Mouse (Mus musculus): ENCODE results near the gene Crip2. TPM values are rescaled to one million over a fixed set of nuclear protein-coding genes. Genes with fewer than 3 reads are reported as not detected.

Gene Crip2
- polyA plus RNA-seq, 1 experiment, result 2.3 TPM

GRCm38 (mm10) chr12:113130732-113131131, 9.3 kb upstream of the Crip2 start:
- Histone ChIP-seq H3K4me3 (ENCODE audit: insufficient read depth, low read length) (no peak overlapping the region), H3K27ac (ENCODE audit: insufficient read depth, low read depth, low read length) (no peak overlapping the region), H3K4me1 (ENCODE audit: control insufficient read depth, insufficient read depth, low read length) (no peaks in the 10 kb centered on the region)
- TF ChIP-seq CTCF (IDR thresholded peaks at IDR 0.05; ENCODE audit: low read depth, low read length), result no peak
- TF ChIP-seq POLR2A (IDR thresholded peaks at IDR 0.05; ENCODE audit: borderline replicate concordance, low read depth, low read length), result no peak

GRCm38 (mm10) chr12:113131601-113132000, 8.4 kb upstream of the Crip2 start:
- TF ChIP-seq CTCF (IDR thresholded peaks at IDR 0.05; ENCODE audit: low read depth, low read length), result no peak
- no peak for TF ChIP-seq POLR2A (IDR thresholded peaks at IDR 0.05; ENCODE audit: borderline replicate concordance, low read depth, low read length)
- Histone ChIP-seq H3K4me3 (ENCODE audit: insufficient read depth, low read length) (no peak overlapping the region), H3K27ac (ENCODE audit: insufficient read depth, low read depth, low read length) (no peak overlapping the region), H3K4me1 (ENCODE audit: control insufficient read depth, insufficient read depth, low read length) (no peaks in the 10 kb centered on the region)

- Histone ChIP-seq H3K4me1 (ENCODE audit: control insufficient read depth, insufficient read depth, low read length) (no peaks in the 10 kb centered on the region), H3K4me3 (ENCODE audit: insufficient read depth, low read length) (no peak overlapping the region), H3K27ac (ENCODE audit: insufficient read depth, low read depth, low read length) (no peak overlapping the region)
- TF ChIP-seq CTCF (IDR thresholded peaks at IDR 0.05; ENCODE audit: low read depth, low read length) (no peak), POLR2A (IDR thresholded peaks at IDR 0.05; ENCODE audit: borderline replicate concordance, low read depth, low read length) (no peak)
These were observed 7.5 kb upstream of the Crip2 start for GRCm38 (mm10) chr12:113132567-113132966.

- H3K4me3 ChIP-seq (ENCODE audit: insufficient read depth, low read length), result no peak overlapping the region
- TF ChIP-seq CTCF (IDR thresholded peaks at IDR 0.05; ENCODE audit: low read depth, low read length) (no peak), POLR2A (IDR thresholded peaks at IDR 0.05; ENCODE audit: borderline replicate concordance, low read depth, low read length) (no peak)
- no peaks in the 10 kb centered on the region for H3K4me1 ChIP-seq (ENCODE audit: control insufficient read depth, insufficient read depth, low read length)
- no peak overlapping the region for H3K27ac ChIP-seq (ENCODE audit: insufficient read depth, low read depth, low read length)
These were observed 6.8 kb upstream of the Crip2 start for GRCm38 (mm10) chr12:113133260-113133659.

- Histone ChIP-seq H3K27ac (ENCODE audit: insufficient read depth, low read depth, low read length) (no peak overlapping the region), H3K4me3 (ENCODE audit: insufficient read depth, low read length) (no peak overlapping the region), H3K4me1 (ENCODE audit: control insufficient read depth, insufficient read depth, low read length) (no peaks in the 10 kb centered on the region)
- no peak for TF ChIP-seq CTCF (IDR thresholded peaks at IDR 0.05; ENCODE audit: low read depth, low read length)
- no peak for TF ChIP-seq POLR2A (IDR thresholded peaks at IDR 0.05; ENCODE audit: borderline replicate concordance, low read depth, low read length)
These were observed 6.1 kb upstream of the Crip2 start for GRCm38 (mm10) chr12:113133861-113134403.

- H3K4me1 ChIP-seq (ENCODE audit: control insufficient read depth, insufficient read depth, low read length), result no peaks in the 10 kb centered on the region
- no peak for TF ChIP-seq CTCF (IDR thresholded peaks at IDR 0.05; ENCODE audit: low read depth, low read length)
- no peak for TF ChIP-seq POLR2A (IDR thresholded peaks at IDR 0.05; ENCODE audit: borderline replicate concordance, low read depth, low read length)
- no peak overlapping the region for H3K27ac ChIP-seq (ENCODE audit: insufficient read depth, low read depth, low read length)
- no peak overlapping the region for H3K4me3 ChIP-seq (ENCODE audit: insufficient read depth, low read length)
These were observed 5.5 kb upstream of the Crip2 start for GRCm38 (mm10) chr12:113134502-113134901.

GRCm38 (mm10) chr12:113135401-113135800, 4.6 kb upstream of the Crip2 start:
- no peak overlapping the region for H3K4me3 ChIP-seq (ENCODE audit: insufficient read depth, low read length)
- no peak overlapping the region for H3K27ac ChIP-seq (ENCODE audit: insufficient read depth, low read depth, low read length)
- TF ChIP-seq CTCF (IDR thresholded peaks at IDR 0.05; ENCODE audit: low read depth, low read length), result no peak
- no peak for TF ChIP-seq POLR2A (IDR thresholded peaks at IDR 0.05; ENCODE audit: borderline replicate concordance, low read depth, low read length)
- H3K4me1 ChIP-seq (ENCODE audit: control insufficient read depth, insufficient read depth, low read length), result no peaks in the 10 kb centered on the region

- no peak overlapping the region for H3K27ac ChIP-seq (ENCODE audit: insufficient read depth, low read depth, low read length)
- H3K4me3 ChIP-seq (ENCODE audit: insufficient read depth, low read length), result no peak overlapping the region
- H3K4me1 ChIP-seq (ENCODE audit: control insufficient read depth, insufficient read depth, low read length), result 0 out of 2 replicates have a peak, but pooled peaks cover 2% of the 10 kb centered on the region
- TF ChIP-seq CTCF (IDR thresholded peaks at IDR 0.05; ENCODE audit: low read depth, low read length), result no peak
- no peak for TF ChIP-seq POLR2A (IDR thresholded peaks at IDR 0.05; ENCODE audit: borderline replicate concordance, low read depth, low read length)
These were observed 3.5 kb upstream of the Crip2 start for GRCm38 (mm10) chr12:113136492-113137020.

GRCm38 (mm10) chr12:113137260-113138213, 2.5 kb upstream of the Crip2 start:
- Histone ChIP-seq H3K4me1 (ENCODE audit: control insufficient read depth, insufficient read depth, low read length) (0 out of 2 replicates have a peak, but pooled peaks cover 2% of the 10 kb centered on the region), H3K4me3 (ENCODE audit: insufficient read depth, low read length) (no peak overlapping the region), H3K27ac (ENCODE audit: insufficient read depth, low read depth, low read length) (no peak overlapping the region)
- TF ChIP-seq POLR2A (IDR thresholded peaks at IDR 0.05; ENCODE audit: borderline replicate concordance, low read depth, low read length) (no peak), CTCF (IDR thresholded peaks at IDR 0.05; ENCODE audit: low read depth, low read length) (no peak)

GRCm38 (mm10) chr12:113138291-113138690, 1.7 kb upstream of the Crip2 start:
- H3K4me1 ChIP-seq (ENCODE audit: control insufficient read depth, insufficient read depth, low read length), result 0 out of 2 replicates have a peak, but pooled peaks cover 2% of the 10 kb centered on the region
- no peak for TF ChIP-seq CTCF (IDR thresholded peaks at IDR 0.05; ENCODE audit: low read depth, low read length)
- no peak for TF ChIP-seq POLR2A (IDR thresholded peaks at IDR 0.05; ENCODE audit: borderline replicate concordance, low read depth, low read length)
- no peak overlapping the region for H3K4me3 ChIP-seq (ENCODE audit: insufficient read depth, low read length)
- H3K27ac ChIP-seq (ENCODE audit: insufficient read depth, low read depth, low read length), result no peak overlapping the region

Data from bone marrow macrophage, adult 2 months (primary cell).